Mouse (Mus musculus) brown adipose tissue, adult 24 weeks (tissue): ENCODE data around the gene Vps13c. TPM values are rescaled to one million over a fixed set of nuclear protein-coding genes. Genes with fewer than 3 reads are reported as not detected.

ENCODE experiments used
- H3K27ac ChIP-seq: fragments of 200-500 bp; replicated peaks from 2 replicates; pipeline ENCODE4 v1.5.1; 2012; ENCODE audit warnings: low read depth, mild to moderate bottlenecking, low read length
- H3K4me1 ChIP-seq: fragments of 200-500 bp; 2 replicates; pipeline ENCODE4 v1.6.1; 2012; ENCODE audit warnings: low read length, mixed read lengths; ENCODE audit not compliant: control insufficient read depth, insufficient read depth, insufficient read length
- H3K4me3 ChIP-seq: fragments of 200-500 bp; 2 replicates; pipeline ENCODE4 v1.5.1; 2012; ENCODE audit warnings: low read depth, mild to moderate bottlenecking, low read length, moderate library complexity; ENCODE audit not compliant: insufficient read depth
- polyA plus RNA-seq: library from polyadenylated mRNA; stranded (reverse); fragments of >200 nt; gene quantifications from 2 replicates; pipeline ENCODE4 v1.2.4, GENCODE M21; 2012; ENCODE audit not compliant: missing spikeins, insufficient read depth, insufficient read length

The Vps13c gene
- polyA plus RNA-seq, 1 experiment, result 25.8 TPM

- no peak overlapping the region for H3K27ac ChIP-seq
- H3K4me3 ChIP-seq, result no peak overlapping the region
- no peaks in the 10 kb centered on the region for H3K4me1 ChIP-seq
These were observed 47.0 kb downstream of the Vps13c start for GRCm38 (mm10) chr9:67886981-67887720.

- Histone ChIP-seq H3K4me3 (no peak overlapping the region), H3K27ac (no peak overlapping the region), H3K4me1 (no peaks in the 10 kb centered on the region)
These were observed 53.3 kb downstream of the Vps13c start for GRCm38 (mm10) chr9:67893474-67893873.

- H3K27ac ChIP-seq, result no peak overlapping the region
These were observed 56.6 kb downstream of the Vps13c start for GRCm38 (mm10) chr9:67896646-67897295.

GRCm38 (mm10) chr9:67900398-67900797, 60.2 kb downstream of the Vps13c start:
- Histone ChIP-seq H3K4me3 (no peak overlapping the region), H3K4me1 (no peaks in the 10 kb centered on the region), H3K27ac (no peak overlapping the region)

More at GRCm38 (mm10) chr9:67896646-67897295, 56.6 kb downstream of the Vps13c start:
- no peaks in the 10 kb centered on the region for H3K4me1 ChIP-seq
- H3K4me3 ChIP-seq, result no peak overlapping the region

GRCm38 (mm10) chr9:67904355-67904754, 64.2 kb downstream of the Vps13c start:
- H3K27ac ChIP-seq, result no peak overlapping the region
- no peak overlapping the region for H3K4me3 ChIP-seq
- H3K4me1 ChIP-seq, result no peaks in the 10 kb centered on the region

- Histone ChIP-seq H3K27ac (no peak overlapping the region), H3K4me3 (no peak overlapping the region), H3K4me1 (no peaks in the 10 kb centered on the region)
These were observed 65.3 kb downstream of the Vps13c start for GRCm38 (mm10) chr9:67905541-67905940.

- H3K27ac ChIP-seq, result no peak overlapping the region
- no peaks in the 10 kb centered on the region for H3K4me1 ChIP-seq
- H3K4me3 ChIP-seq, result no peak overlapping the region
These were observed 74.5 kb downstream of the Vps13c start for GRCm38 (mm10) chr9:67914681-67915080.

- no peak overlapping the region for H3K4me3 ChIP-seq
- no peaks in the 10 kb centered on the region for H3K4me1 ChIP-seq
- no peak overlapping the region for H3K27ac ChIP-seq
These were observed 82.2 kb downstream of the Vps13c start for GRCm38 (mm10) chr9:67922350-67922749.

- H3K27ac ChIP-seq, result no peak overlapping the region
- H3K4me1 ChIP-seq, result no peaks in the 10 kb centered on the region
- no peak overlapping the region for H3K4me3 ChIP-seq
These were observed 90.4 kb downstream of the Vps13c start for GRCm38 (mm10) chr9:67930629-67931028.

- no peak overlapping the region for H3K27ac ChIP-seq
- no peaks in the 10 kb centered on the region for H3K4me1 ChIP-seq
- H3K4me3 ChIP-seq, result no peak overlapping the region
These were observed 97.1 kb downstream of the Vps13c start for GRCm38 (mm10) chr9:67937286-67937685.

- Histone ChIP-seq H3K4me3 (no peak overlapping the region), H3K27ac (no peak overlapping the region)
These were observed 115.3 kb downstream of the Vps13c start for GRCm38 (mm10) chr9:67955466-67956010.

GRCm38 (mm10) chr9:67961953-67962352, 121.8 kb downstream of the Vps13c start:
- Histone ChIP-seq H3K27ac (no peak overlapping the region), H3K4me1 (no peaks in the 10 kb centered on the region), H3K4me3 (no peak overlapping the region)

More at GRCm38 (mm10) chr9:67955466-67956010, 115.3 kb downstream of the Vps13c start:
- H3K4me1 ChIP-seq, result no peaks in the 10 kb centered on the region

GRCm38 (mm10) chr9:67965889-67966288, 125.7 kb downstream of the Vps13c start:
- Histone ChIP-seq H3K4me1 (no peaks in the 10 kb centered on the region), H3K4me3 (no peak overlapping the region), H3K27ac (no peak overlapping the region)

- H3K4me3 ChIP-seq, result no peak overlapping the region
- H3K27ac ChIP-seq, result no peak overlapping the region
- no peaks in the 10 kb centered on the region for H3K4me1 ChIP-seq
These were observed 126.8 kb downstream of the Vps13c start for GRCm38 (mm10) chr9:67967011-67967410.

- H3K4me3 ChIP-seq, result no peak overlapping the region
- H3K27ac ChIP-seq, result no peak overlapping the region
- H3K4me1 ChIP-seq, result no peaks in the 10 kb centered on the region
These were observed 133.3 kb downstream of the Vps13c start for GRCm38 (mm10) chr9:67973451-67973850.

GRCm38 (mm10) chr9:67975491-67975890, 135.3 kb downstream of the Vps13c start:
- H3K4me1 ChIP-seq, result no peaks in the 10 kb centered on the region
- no peak overlapping the region for H3K4me3 ChIP-seq
- H3K27ac ChIP-seq, result no peak overlapping the region
